Mouse (Mus musculus): ENCODE measurements around the gene Clic4. TPM values are rescaled to one million over a fixed set of nuclear protein-coding genes. Genes with fewer than 3 reads are reported as not detected.

The Clic4 gene
- polyA plus RNA-seq, 2 experiments = 68.0 to 88.2 TPM

- ATAC-seq (ENCODE audit: low FRiP score, low read depth) (no peak), DNase-seq (ENCODE audit: low spot score) (no peak)
- TF ChIP-seq POLR2A (IDR thresholded peaks at IDR 0.05; ENCODE audit: borderline replicate concordance, extremely low read depth, insufficient read depth, insufficient read length) = no peak
- Histone ChIP-seq H3K4me3 (replicated peaks; ENCODE audit: low read length) (no peak overlapping the region), H3K9me3 (ENCODE audit: control insufficient read depth, low read length) (no peaks in the 10 kb centered on the region), H3K4me1 (ENCODE audit: control insufficient read depth, insufficient read depth, low read length) (peaks cover 12% of the 10 kb centered on the region), H3K4me2 (replicated peaks; ENCODE audit: low read depth, low read length, severe bottlenecking) (no peak overlapping the region), H3K27ac (replicated peaks; ENCODE audit: low read depth, low read length) (no peak overlapping the region), H3K9ac (ENCODE audit: low read depth, low read length, severe bottlenecking) (no peak overlapping the region), H3K36me3 (ENCODE audit: control insufficient read depth, insufficient read depth, low read length) (peaks cover 21% of the 10 kb centered on the region), H3K27me3 (ENCODE audit: control insufficient read depth, insufficient read depth, low read length) (no peaks in the 10 kb centered on the region)
- 79% methylated on average over 5 of the region's 5 CpGs for WGBS
These were observed 30.2 kb downstream of the Clic4 start for GRCm38 (mm10) chr4:135242383-135242782.

GRCm38 (mm10) chr4:135241669-135242068 lies 30.9 kb downstream of the Clic4 start:
- H3K4me1 ChIP-seq (ENCODE audit: control insufficient read depth, insufficient read depth, low read length) = peaks cover 5% of the 10 kb centered on the region; the same call in 1 of the 2 replicates
- peaks cover 22% of the 10 kb centered on the region for H3K36me3 ChIP-seq (ENCODE audit: control insufficient read depth, insufficient read depth, low read length)
- H3K4me2 ChIP-seq (replicated peaks; ENCODE audit: low read depth, low read length, severe bottlenecking) = no peak overlapping the region
- no peak for ATAC-seq (ENCODE audit: low FRiP score, low read depth)
- no peak overlapping the region for H3K4me3 ChIP-seq (replicated peaks; ENCODE audit: low read length)
- DNase-seq (ENCODE audit: low spot score) = no peak
- H3K9me3 ChIP-seq (ENCODE audit: control insufficient read depth, low read length) = no peaks in the 10 kb centered on the region
- H3K27me3 ChIP-seq (ENCODE audit: control insufficient read depth, insufficient read depth, low read length) = no peaks in the 10 kb centered on the region
- TF ChIP-seq POLR2A (IDR thresholded peaks at IDR 0.05; ENCODE audit: borderline replicate concordance, extremely low read depth, insufficient read depth, insufficient read length) = no peak
- no peak overlapping the region for H3K27ac ChIP-seq (replicated peaks; ENCODE audit: low read depth, low read length)
- WGBS = 44% methylated on average over 5 of the region's 5 CpGs
- H3K9ac ChIP-seq (ENCODE audit: low read depth, low read length, severe bottlenecking) = no peak overlapping the region

GRCm38 (mm10) chr4:135241106-135241505 lies 31.5 kb downstream of the Clic4 start:
- Histone ChIP-seq H3K9me3 (ENCODE audit: control insufficient read depth, low read length) (no peaks in the 10 kb centered on the region), H3K4me2 (replicated peaks; ENCODE audit: low read depth, low read length, severe bottlenecking) (no peak overlapping the region), H3K9ac (ENCODE audit: low read depth, low read length, severe bottlenecking) (no peak overlapping the region), H3K27me3 (ENCODE audit: control insufficient read depth, insufficient read depth, low read length) (no peaks in the 10 kb centered on the region), H3K4me3 (replicated peaks; ENCODE audit: low read length) (no peak overlapping the region), H3K27ac (replicated peaks; ENCODE audit: low read depth, low read length) (no peak overlapping the region), H3K36me3 (ENCODE audit: control insufficient read depth, insufficient read depth, low read length) (peaks cover 25% of the 10 kb centered on the region), H3K4me1 (ENCODE audit: control insufficient read depth, insufficient read depth, low read length) (peaks cover 9% of the 10 kb centered on the region; the same call in 1 of the 2 replicates)
- ATAC-seq (ENCODE audit: low FRiP score, low read depth) = no peak
- no peak for TF ChIP-seq POLR2A (IDR thresholded peaks at IDR 0.05; ENCODE audit: borderline replicate concordance, extremely low read depth, insufficient read depth, insufficient read length)
- DNase-seq (ENCODE audit: low spot score) = peak; percentile 58
- WGBS = 69% methylated on average over 5 of the region's 5 CpGs

- Histone ChIP-seq H3K36me3 (ENCODE audit: control insufficient read depth, insufficient read depth, low read length) (peaks cover 30% of the 10 kb centered on the region), H3K27me3 (ENCODE audit: control insufficient read depth, insufficient read depth, low read length) (no peaks in the 10 kb centered on the region), H3K9me3 (ENCODE audit: control insufficient read depth, low read length) (no peaks in the 10 kb centered on the region), H3K4me3 (replicated peaks; ENCODE audit: low read length) (no peak overlapping the region), H3K27ac (replicated peaks; ENCODE audit: low read depth, low read length) (no peak overlapping the region), H3K9ac (ENCODE audit: low read depth, low read length, severe bottlenecking) (no peak overlapping the region), H3K4me1 (ENCODE audit: control insufficient read depth, insufficient read depth, low read length) (peaks cover 10% of the 10 kb centered on the region; the same call in 1 of the 2 replicates), H3K4me2 (replicated peaks; ENCODE audit: low read depth, low read length, severe bottlenecking) (no peak overlapping the region)
- ATAC-seq (ENCODE audit: low FRiP score, low read depth) (no peak), DNase-seq (ENCODE audit: low spot score) (no peak)
- TF ChIP-seq POLR2A (IDR thresholded peaks at IDR 0.05; ENCODE audit: borderline replicate concordance, extremely low read depth, insufficient read depth, insufficient read length) = no peak
- 89% methylated on average over 3 of the region's 3 CpGs for WGBS
These were observed 32.3 kb downstream of the Clic4 start for GRCm38 (mm10) chr4:135240329-135240728.

GRCm38 (mm10) chr4:135238706-135239510 lies 33.7 kb downstream of the Clic4 start:
- no peaks in the 10 kb centered on the region for H3K27me3 ChIP-seq (ENCODE audit: control insufficient read depth, insufficient read depth, low read length)
- ATAC-seq (ENCODE audit: low FRiP score, low read depth) = no peak
- 83% methylated on average over 13 of the region's 13 CpGs for WGBS

More at GRCm38 (mm10) chr4:135238706-135239510, 33.7 kb downstream of the Clic4 start:
- no peak overlapping the region for H3K4me3 ChIP-seq (replicated peaks; ENCODE audit: low read length)
- H3K4me1 ChIP-seq (ENCODE audit: control insufficient read depth, insufficient read depth, low read length) = peaks cover 10% of the 10 kb centered on the region; the same call in 1 of the 2 replicates
- no peak for TF ChIP-seq POLR2A (IDR thresholded peaks at IDR 0.05; ENCODE audit: borderline replicate concordance, extremely low read depth, insufficient read depth, insufficient read length)
- no peak overlapping the region for H3K4me2 ChIP-seq (replicated peaks; ENCODE audit: low read depth, low read length, severe bottlenecking)
- DNase-seq (ENCODE audit: low spot score) = no peak
- H3K9me3 ChIP-seq (ENCODE audit: control insufficient read depth, low read length) = no peaks in the 10 kb centered on the region
- peaks cover 35% of the 10 kb centered on the region for H3K36me3 ChIP-seq (ENCODE audit: control insufficient read depth, insufficient read depth, low read length)
- H3K27ac ChIP-seq (replicated peaks; ENCODE audit: low read depth, low read length) = no peak overlapping the region
- H3K9ac ChIP-seq (ENCODE audit: low read depth, low read length, severe bottlenecking) = no peak overlapping the region

All from limb, embryonic 14.5 days (tissue).